Mouse (Mus musculus) embryonic facial prominence, embryonic 10.5 days (tissue): ENCODE measurements around the gene Wdr4. TPM values are rescaled to one million over a fixed set of nuclear protein-coding genes. Genes with fewer than 3 reads are reported as not detected.
"Not testable (repeated sequence)": the region's sequence is repeated elsewhere in the genome, so short reads cannot be mapped to it uniquely, and the experiment has no call there.

Experiments
- DNase-seq: peaks from one replicate; pipeline ENCODE4 v3.0.0-alpha.2; 2017; ENCODE audit warnings: low spot score
- H3K27ac ChIP-seq: fragments of 300-500 bp; sonication (generic); replicated peaks from 2 replicates; pipeline ENCODE4 v1.5.1; 2016; ENCODE audit warnings: mild to moderate bottlenecking
- H3K27me3 ChIP-seq: fragments of 300-500 bp; sonication (generic); replicated peaks from 2 replicates; pipeline ENCODE4 v1.6.1; 2016; ENCODE audit warnings: low read depth, mild to moderate bottlenecking; ENCODE audit not compliant: poor library complexity, severe bottlenecking
- H3K36me3 ChIP-seq: fragments of 300-500 bp; sonication (generic); replicated peaks from 2 replicates; pipeline ENCODE4 v1.6.1; 2016; ENCODE audit warnings: mild to moderate bottlenecking, moderate library complexity
- H3K4me1 ChIP-seq: fragments of 300-500 bp; sonication (generic); 2 replicates; pipeline ENCODE4 v1.6.1; 2016
- H3K4me3 ChIP-seq: fragments of 300-500 bp; sonication (generic); 2 replicates; pipeline ENCODE4 v1.5.1; 2016; ENCODE audit warnings: mild to moderate bottlenecking, moderate library complexity
- H3K9me3 ChIP-seq: fragments of 300-500 bp; sonication (generic); 2 replicates; pipeline ENCODE4 v1.6.1; 2016; ENCODE audit warnings: mild to moderate bottlenecking
- WGBS: fragments of 180-500 bp; shearing (Covaris S2); methylation state at CpG from one replicate; pipeline ENCODE4 v1.1.7; 2016; 5-methylcytosine and 5-hydroxymethylcytosine counted together
- polyA plus RNA-seq: library from polyadenylated mRNA; unstranded; fragments of >200 nt; fragmentation: Nextera tagmentation; extraction: Ambion mirVana; gene quantifications from 2 replicates; pipeline ENCODE4 v1.2.1, GENCODE M21; 2016

Gene Wdr4
- polyA plus RNA-seq, 1 experiment from 2014 or later = 67.7 TPM

- not testable (repeated sequence) for H3K36me3 ChIP-seq, DNase-seq, H3K27ac ChIP-seq, H3K4me3 ChIP-seq, H3K9me3 ChIP-seq, H3K27me3 ChIP-seq
- H3K4me1 ChIP-seq = peaks cover 19% of the 10 kb centered on the region
- 94% methylated on average over 23 of the region's 23 CpGs for WGBS
These were observed 32.8 kb upstream of the Wdr4 start for GRCm38 (mm10) chr17:31552601-31553000.

DNA sequence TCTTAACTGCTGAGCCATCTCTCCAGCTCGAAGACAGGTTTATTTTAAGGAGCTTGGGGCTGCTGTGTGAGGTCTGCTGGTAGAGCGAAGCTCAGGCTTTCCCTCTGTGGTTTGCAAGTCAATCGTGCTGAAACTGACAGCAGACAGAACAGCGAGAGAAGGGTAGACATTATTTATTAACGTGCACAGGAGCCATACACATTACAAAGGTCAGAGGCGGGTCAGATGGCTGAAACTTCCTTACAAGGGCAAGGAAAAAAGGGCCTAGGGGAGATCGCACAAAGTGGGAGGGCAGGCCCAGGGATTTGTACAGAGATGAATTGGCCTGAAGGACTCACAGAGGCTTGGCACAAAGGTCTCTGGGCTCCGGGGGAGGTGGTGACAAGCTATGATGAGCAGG, 29.6 kb upstream of the Wdr4 start:
- WGBS = 66% methylated on average over 8 of the region's 8 CpGs
- DNase-seq = no peak
- peaks cover 12% of the 10 kb centered on the region for H3K4me1 ChIP-seq
- no peak overlapping the region for H3K4me3 ChIP-seq
- no peaks in the 10 kb centered on the region for H3K27me3 ChIP-seq
- no peak overlapping the region for H3K27ac ChIP-seq
- H3K36me3 ChIP-seq = no peaks in the 10 kb centered on the region
- H3K9me3 ChIP-seq = peaks cover 3% of the 10 kb centered on the region; the same call in 1 of the 2 replicates

DNA sequence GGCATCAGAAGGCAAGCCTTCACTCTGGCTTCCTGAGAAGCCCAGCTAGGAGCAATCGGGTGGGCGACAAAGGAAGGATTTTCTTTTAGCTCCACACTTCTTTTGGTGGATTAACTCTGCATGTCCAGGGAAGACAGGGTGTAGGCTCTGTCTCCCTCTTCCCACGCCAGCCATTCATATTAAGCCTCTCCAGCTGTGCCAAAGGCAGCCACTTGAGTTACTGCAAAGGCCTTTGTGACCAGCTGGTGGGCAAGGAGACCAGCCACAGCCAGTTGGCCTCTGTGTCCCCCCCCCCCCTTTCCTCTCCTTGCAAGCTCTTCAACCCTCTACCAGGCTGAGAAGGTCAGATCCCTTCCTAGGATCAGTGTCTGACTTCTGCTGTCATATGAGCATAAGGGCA, 28.2 kb upstream of the Wdr4 start:
- no peak for DNase-seq
- Histone ChIP-seq H3K27me3 (no peaks in the 10 kb centered on the region), H3K27ac (peak overlapping the region; percentile 71), H3K36me3 (no peaks in the 10 kb centered on the region), H3K4me1 (peaks cover 12% of the 10 kb centered on the region), H3K9me3 (peaks cover 3% of the 10 kb centered on the region; the same call in 1 of the 2 replicates), H3K4me3 (no peak overlapping the region)
- 34% methylated on average over 3 of the region's 3 CpGs for WGBS

DNA sequence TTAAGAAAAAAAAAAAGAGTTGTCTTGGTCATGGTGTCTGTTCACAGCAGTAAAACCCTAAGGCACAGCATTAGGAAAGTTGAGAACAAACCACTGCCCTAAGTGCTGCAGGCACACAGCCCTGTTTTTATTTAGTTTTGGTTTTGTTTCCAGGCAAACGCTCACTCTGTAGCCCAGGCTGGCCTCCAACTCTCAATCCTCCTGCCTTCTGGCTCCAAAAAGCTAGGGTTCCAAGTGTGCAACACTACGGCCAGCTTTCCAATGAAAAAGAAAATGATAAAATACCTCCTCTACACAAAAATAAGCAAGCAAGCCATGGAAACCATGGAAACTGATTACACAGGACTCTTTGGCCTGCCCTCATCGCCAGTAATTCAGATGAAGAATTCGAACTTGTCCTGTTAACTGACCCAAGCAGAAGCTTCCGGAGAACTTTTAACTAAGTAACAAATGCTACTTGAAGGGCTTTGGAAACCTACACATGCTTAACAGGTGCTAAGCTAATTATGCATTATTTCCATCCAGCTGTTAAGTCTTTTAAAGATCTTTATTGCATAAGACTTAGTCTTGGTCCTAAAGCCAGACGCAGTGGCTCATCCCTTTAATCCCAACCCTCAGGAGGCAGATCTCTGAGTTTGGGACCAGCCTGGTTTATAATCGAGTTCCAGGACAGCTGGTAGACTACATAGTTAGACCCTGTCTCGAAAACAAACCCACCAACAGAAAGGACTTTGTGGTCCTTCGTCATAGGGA, 26.8 kb upstream of the Wdr4 start:
- 88% methylated on average over 9 of the region's 9 CpGs for WGBS
- H3K4me3 ChIP-seq = no peak overlapping the region
- no peak overlapping the region for H3K27ac ChIP-seq
- DNase-seq = no peak
- H3K4me1 ChIP-seq = peaks cover 17% of the 10 kb centered on the region
- peaks cover 3% of the 10 kb centered on the region; the same call in 1 of the 2 replicates for H3K9me3 ChIP-seq
- H3K36me3 ChIP-seq = no peaks in the 10 kb centered on the region
- H3K27me3 ChIP-seq = no peaks in the 10 kb centered on the region

DNA sequence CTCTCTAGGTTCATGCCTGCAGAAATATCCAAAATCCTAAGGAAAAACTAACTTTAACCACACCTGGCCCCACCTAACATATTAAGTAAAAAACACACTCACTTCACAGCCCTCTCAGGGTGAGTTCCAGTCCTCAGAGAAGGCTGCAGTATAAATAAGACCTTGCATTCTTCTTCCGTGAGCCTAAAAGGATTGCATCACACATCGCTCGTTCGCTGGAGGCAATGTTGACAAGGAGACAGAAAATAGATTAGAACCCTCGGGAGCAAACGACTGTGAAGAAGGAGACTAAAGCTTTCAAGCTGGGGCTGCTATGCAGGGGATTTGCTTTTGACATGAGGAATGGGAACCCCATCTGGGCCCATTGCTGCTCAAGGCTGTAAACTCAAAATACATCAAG, 23.8 kb upstream of the Wdr4 start:
- Histone ChIP-seq H3K27me3 (no peaks in the 10 kb centered on the region), H3K36me3 (no peaks in the 10 kb centered on the region), H3K4me1 (peaks cover 31% of the 10 kb centered on the region), H3K9me3 (no peaks in the 10 kb centered on the region), H3K27ac (no peak overlapping the region), H3K4me3 (no peak overlapping the region)
- DNase-seq = no peak
- 40% methylated on average over 6 of the region's 6 CpGs for WGBS

GRCm38 (mm10) chr17:31541460-31541831, 21.7 kb upstream of the Wdr4 start:
- H3K9me3 ChIP-seq = no peaks in the 10 kb centered on the region
- H3K36me3 ChIP-seq = no peaks in the 10 kb centered on the region
- peak overlapping the region; percentile 60; the same call in 1 of the 2 replicates for H3K27ac ChIP-seq
- H3K4me1 ChIP-seq = peaks cover 24% of the 10 kb centered on the region
- 48% methylated on average over 6 of the region's 6 CpGs for WGBS
- no peaks in the 10 kb centered on the region for H3K27me3 ChIP-seq
- DNase-seq = peak; percentile 39
- no peak overlapping the region for H3K4me3 ChIP-seq

DNA sequence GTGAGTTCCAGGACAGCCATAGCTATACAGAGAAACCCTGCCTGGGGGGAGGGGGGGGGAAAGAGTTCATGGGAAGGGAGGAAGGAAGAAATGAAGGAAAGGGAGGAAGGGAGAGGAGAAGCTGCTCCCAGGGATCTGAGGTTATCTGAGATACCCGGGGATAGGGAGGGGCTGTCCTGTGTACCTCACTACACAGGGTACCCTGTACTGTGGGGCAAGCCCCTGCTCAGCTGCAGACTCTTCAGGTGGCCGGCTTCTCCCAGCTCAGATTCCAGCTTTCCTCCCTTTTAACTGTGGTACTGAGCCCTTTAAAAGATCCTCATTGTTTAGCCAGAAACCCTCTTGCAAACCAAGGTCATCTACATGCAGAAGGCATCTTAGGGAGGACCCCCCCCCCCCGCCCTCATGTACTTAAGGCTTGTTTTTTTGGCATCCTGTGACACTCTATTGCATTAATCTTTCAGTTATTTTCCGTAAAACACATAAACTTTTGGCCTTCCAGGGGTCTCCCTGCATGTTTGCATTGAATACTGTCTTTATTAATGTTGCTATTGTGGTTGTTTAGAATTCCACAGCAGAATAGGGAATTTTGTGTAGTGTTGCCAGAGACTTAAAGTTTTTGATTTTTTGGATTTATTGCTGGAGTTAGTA, 21.2 kb upstream of the Wdr4 start:
- Histone ChIP-seq H3K4me3 (no peak overlapping the region), H3K27ac (peak overlapping the region; percentile 70), H3K36me3 (no peaks in the 10 kb centered on the region), H3K27me3 (no peaks in the 10 kb centered on the region), H3K4me1 (peaks cover 29% of the 10 kb centered on the region), H3K9me3 (no peaks in the 10 kb centered on the region)
- 66% methylated on average over 4 of the region's 4 CpGs for WGBS
- DNase-seq = no peak

GRCm38 (mm10) chr17:31540101-31540500, 20.3 kb upstream of the Wdr4 start:
- Histone ChIP-seq H3K27me3 (no peaks in the 10 kb centered on the region), H3K9me3 (no peaks in the 10 kb centered on the region), H3K36me3 (no peaks in the 10 kb centered on the region), H3K27ac (no peak overlapping the region), H3K4me1 (peaks cover 38% of the 10 kb centered on the region), H3K4me3 (no peak overlapping the region)
- 64% methylated on average over 3 of the region's 3 CpGs for WGBS
- no peak for DNase-seq

DNA sequence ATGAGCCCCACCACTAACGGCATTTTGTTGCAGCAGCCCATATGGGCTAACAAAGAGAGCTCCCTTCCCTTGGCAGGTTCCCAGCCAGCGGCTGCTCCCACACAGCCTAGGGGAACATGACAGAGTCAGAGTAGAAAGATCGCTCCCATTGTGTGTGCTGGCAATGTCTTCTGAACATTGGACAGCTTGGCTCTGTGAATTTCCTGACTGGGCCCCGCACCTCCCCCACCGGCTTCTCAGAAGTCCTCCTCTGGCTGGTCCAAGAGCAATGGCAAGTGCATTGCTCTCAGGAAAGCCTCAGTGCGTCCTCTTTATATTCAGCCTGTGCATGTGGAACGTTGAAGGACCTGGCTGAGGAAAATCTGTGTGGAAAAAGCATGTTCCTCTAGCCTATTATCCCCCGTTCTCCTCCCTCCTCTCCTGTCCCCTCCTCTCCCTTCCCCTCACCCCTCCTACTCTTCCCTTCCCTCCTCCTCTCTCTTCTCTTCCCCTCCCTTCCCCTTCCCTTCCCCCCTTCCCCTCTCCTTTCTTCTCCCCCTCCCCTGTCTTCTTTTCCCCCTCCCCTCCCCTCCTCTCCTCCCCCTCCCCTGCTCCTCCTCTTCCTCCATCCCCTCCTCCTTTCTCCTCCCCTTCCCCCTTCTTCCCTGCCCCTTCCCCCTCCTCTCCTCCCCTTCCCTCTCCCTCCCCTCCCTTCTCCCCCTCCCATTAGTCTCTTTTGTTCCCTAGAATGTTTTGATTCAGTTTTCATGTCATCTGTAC, 16.3 kb upstream of the Wdr4 start:
- no peaks in the 10 kb centered on the region for H3K27me3 ChIP-seq
- peak overlapping the region; percentile 84 for H3K27ac ChIP-seq
- H3K9me3 ChIP-seq = no peaks in the 10 kb centered on the region
- peaks cover 13% of the 10 kb centered on the region for H3K36me3 ChIP-seq
- H3K4me1 ChIP-seq = peaks cover 32% of the 10 kb centered on the region
- H3K4me3 ChIP-seq = 0 out of 2 replicates have a peak overlapping the region, but pooled peaks have one; percentile 2
- WGBS = 39% methylated on average over 8 of the region's 8 CpGs
- DNase-seq = peak; percentile 53

DNA sequence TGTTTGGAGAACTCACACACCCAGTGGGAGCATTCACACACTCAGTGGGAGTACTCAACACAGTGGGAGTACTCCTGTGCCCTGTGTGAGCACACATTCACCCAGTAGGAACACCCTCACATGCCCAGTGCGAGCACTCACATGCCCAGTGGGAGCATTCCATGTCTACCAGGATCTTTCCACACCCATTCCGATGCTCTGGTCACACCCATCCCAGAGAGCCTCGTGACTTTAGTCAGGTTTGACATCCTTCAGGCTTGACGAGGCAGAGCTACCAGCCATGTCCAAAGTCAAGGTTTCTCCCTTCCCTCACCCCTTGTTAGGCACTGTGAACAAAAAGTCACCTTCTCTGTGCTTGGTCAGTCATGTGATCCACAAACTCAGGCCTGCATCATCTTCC, 15.6 kb upstream of the Wdr4 start:
- DNase-seq = no peak
- 80% methylated on average over 4 of the region's 4 CpGs for WGBS
- H3K36me3 ChIP-seq = peaks cover 18% of the 10 kb centered on the region
- no peaks in the 10 kb centered on the region for H3K27me3 ChIP-seq
- peak overlapping the region; percentile 84 for H3K27ac ChIP-seq
- H3K4me3 ChIP-seq = 0 out of 2 replicates have a peak overlapping the region, but pooled peaks have one; percentile 2
- H3K9me3 ChIP-seq = no peaks in the 10 kb centered on the region
- H3K4me1 ChIP-seq = peaks cover 26% of the 10 kb centered on the region

DNA sequence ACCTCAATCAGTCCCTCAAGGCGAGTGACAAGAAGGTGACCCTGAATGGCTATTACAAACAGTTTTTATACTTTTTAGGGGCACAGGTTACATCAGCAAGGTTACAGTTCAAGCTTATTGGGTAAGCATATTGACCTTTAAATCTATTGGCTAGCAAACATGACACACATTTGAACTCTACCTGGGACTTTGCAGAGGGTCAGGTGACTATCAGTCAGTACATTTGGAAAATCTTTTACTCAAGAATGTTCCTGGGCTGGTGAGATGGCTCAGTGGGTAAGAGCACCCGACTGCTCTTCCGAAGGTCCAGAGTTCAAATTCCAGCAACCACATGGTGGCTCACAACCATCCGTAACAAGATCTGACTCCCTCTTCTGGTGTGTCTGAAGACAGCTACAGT, 12.6 kb upstream of the Wdr4 start:
- 93% methylated on average over 4 of the region's 4 CpGs for WGBS
- H3K4me1 ChIP-seq = peaks cover 20% of the 10 kb centered on the region
- not testable (repeated sequence) for DNase-seq

DNA sequence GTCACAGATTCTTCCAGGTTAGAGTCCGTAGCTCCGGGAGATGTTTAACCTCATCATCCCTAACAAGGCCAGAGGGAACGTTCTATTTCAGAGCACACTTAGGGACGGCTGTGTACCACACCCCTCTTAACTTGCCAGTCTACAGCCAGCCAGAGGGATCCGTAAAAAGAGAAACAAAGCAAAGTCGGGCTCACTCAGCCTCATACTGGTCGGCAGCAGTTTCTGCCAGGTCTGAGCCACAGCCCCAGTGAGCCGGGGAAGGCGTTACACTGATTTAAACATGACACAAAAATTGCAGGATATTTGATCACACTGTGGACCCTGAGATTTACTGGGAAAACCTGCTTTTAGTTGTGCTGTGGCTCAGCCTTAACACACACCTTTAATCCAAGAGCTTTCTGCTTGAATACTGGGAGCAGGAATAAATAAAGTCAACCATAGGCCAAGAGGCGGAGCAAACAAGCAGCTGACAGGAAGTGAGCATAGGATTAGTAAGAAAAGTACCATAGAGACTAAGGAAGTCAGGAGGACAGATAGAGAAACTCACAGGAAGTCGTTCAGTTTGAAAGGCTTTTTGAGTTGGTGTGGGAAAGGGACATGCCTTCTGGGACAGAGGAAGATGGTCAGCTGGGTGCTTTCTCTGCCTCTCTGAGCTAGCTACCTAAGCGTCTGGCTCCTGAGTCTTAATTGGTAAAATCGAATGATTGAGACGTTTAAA, 11.8 kb upstream of the Wdr4 start:
- Histone ChIP-seq H3K27ac (no peak overlapping the region), H3K27me3 (no peaks in the 10 kb centered on the region), H3K36me3 (peaks cover 52% of the 10 kb centered on the region), H3K4me3 (no peak overlapping the region), H3K4me1 (peaks cover 20% of the 10 kb centered on the region), H3K9me3 (no peaks in the 10 kb centered on the region)
- no peak for DNase-seq
- WGBS = 85% methylated on average over 14 of the region's 14 CpGs

More for the DNA sequence above, 12.6 kb upstream of the Wdr4 start:
- not testable (repeated sequence) for H3K4me3 ChIP-seq, H3K27ac ChIP-seq, H3K9me3 ChIP-seq, H3K27me3 ChIP-seq
- peaks cover 44% of the 10 kb centered on the region for H3K36me3 ChIP-seq
